Mouse (Mus musculus): ENCODE measurements around the gene Usp6nl.

DNA sequence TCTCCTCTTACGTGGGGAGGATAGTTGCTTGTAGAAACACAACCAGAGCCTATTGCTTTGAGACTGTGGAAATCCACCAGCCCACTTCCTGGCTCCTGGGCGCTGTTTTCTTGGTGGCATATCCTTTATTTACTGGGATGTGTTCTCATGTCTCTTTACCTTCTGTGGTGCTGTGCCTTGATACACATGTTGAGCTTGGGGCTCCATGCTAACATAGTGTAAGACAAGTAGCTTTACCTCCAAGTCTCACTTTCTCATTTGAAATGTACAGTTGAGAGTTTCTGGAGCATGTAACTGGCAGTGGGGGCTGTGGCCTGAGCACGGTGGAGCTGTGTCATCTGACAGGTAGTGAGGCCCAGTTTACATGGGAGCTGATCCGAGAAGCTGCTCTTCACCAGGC is 54.5 kb downstream of the Usp6nl start:
- TF ChIP-seq CTCF (IDR thresholded peaks at IDR 0.05; ENCODE audit: insufficient read depth, low read depth, low read length) = no peak
- TF ChIP-seq POLR2A (IDR thresholded peaks at IDR 0.05; ENCODE audit: insufficient read depth, low read depth, low read length) = no peak
